Mouse (Mus musculus) kidney, postnatal 0 days (tissue): ENCODE measurements around the gene Prdx1. TPM values are rescaled to one million over a fixed set of nuclear protein-coding genes. Genes with fewer than 3 reads are reported as not detected.

Source experiments
- ATAC-seq: fragments of 200-750 bp; cut with Nextera tagmentation; replicated peaks from 2 replicates; pipeline ENCODE4 v1.8.0; 2017; ENCODE audit warnings: low read depth, moderate number of reproducible peaks, moderate TSS enrichment, moderate library complexity; ENCODE audit not compliant: low FRiP score
- DNase-seq: peaks from one replicate; pipeline ENCODE4 v3.0.0-alpha.2; 2016; ENCODE audit warnings: low spot score
- H3K27ac ChIP-seq: fragments of 300-500 bp; sonication (generic); 2 replicates; pipeline ENCODE4 v1.5.1; 2014; ENCODE audit warnings: mild to moderate bottlenecking
- H3K27me3 ChIP-seq: fragments of 300-500 bp; sonication (generic); 2 replicates; pipeline ENCODE4 v1.6.1; 2014; ENCODE audit warnings: low read length, mixed read lengths; ENCODE audit not compliant: insufficient read depth
- H3K36me3 ChIP-seq: fragments of 300-500 bp; sonication (generic); 2 replicates; pipeline ENCODE4 v1.6.1; 2014; ENCODE audit warnings: low read length, mixed read lengths; ENCODE audit not compliant: insufficient read depth
- H3K4me1 ChIP-seq: fragments of 300-500 bp; sonication (generic); replicated peaks from 2 replicates; pipeline ENCODE4 v1.6.1; 2014; ENCODE audit warnings: antibody characterized with exemption, low read length, mixed read lengths; ENCODE audit not compliant: insufficient read depth
- H3K4me2 ChIP-seq: fragments of 300-500 bp; sonication (generic); 2 replicates; pipeline ENCODE4 v1.6.1; 2014; ENCODE audit warnings: mild to moderate bottlenecking, low read length, moderate library complexity, mixed read lengths
- H3K4me3 ChIP-seq: fragments of 300-500 bp; sonication (generic); replicated peaks from 2 replicates; pipeline ENCODE4 v1.5.1; 2014; ENCODE audit warnings: low read depth, low read length
- H3K9ac ChIP-seq: fragments of 300-500 bp; sonication (generic); 2 replicates; pipeline ENCODE4 v1.6.1; 2014; ENCODE audit warnings: low read depth, low read length
- H3K9me3 ChIP-seq: fragments of 300-500 bp; sonication (generic); replicated peaks from 2 replicates; pipeline ENCODE4 v1.6.1; 2016; ENCODE audit warnings: low read length, inconsistent platforms, mixed read lengths
- CTCF ChIP-seq: IDR thresholded peaks from 2 replicates; pipeline ENCODE4 v1.5.1; 2016; ENCODE audit warnings: antibody characterized with exemption, low read depth, mild to moderate bottlenecking, moderate library complexity
- WGBS: fragments of 180-500 bp; shearing (Covaris S2); extraction: QIAGEN DNeasy Blood & Tissue Kit; methylation state at CpG from one replicate; pipeline ENCODE4 v1.1.7; 2014; 5-methylcytosine and 5-hydroxymethylcytosine counted together
- polyA plus RNA-seq: library from polyadenylated mRNA; unstranded; fragments of >200 nt; fragmentation: Nextera tagmentation; extraction: Ambion mirVana; gene quantifications from 2 replicates; pipeline ENCODE4 v1.2.1, GENCODE M21; 2015

Gene Prdx1
- polyA plus RNA-seq, 1 experiment from 2014 or later: 2,104 TPM

- 24% methylated on average over 5 of the region's 5 CpGs for WGBS
- H3K4me1 ChIP-seq: peaks cover 4% of the 10 kb centered on the region; the same call in 1 of the 2 replicates
- peak overlapping the region; percentile 78 for H3K4me3 ChIP-seq
- peak overlapping the region; percentile 70 for H3K4me2 ChIP-seq
- peak overlapping the region; percentile 87 for H3K9ac ChIP-seq
- peak overlapping the region; percentile 95 for H3K27ac ChIP-seq
- H3K9me3 ChIP-seq: no peaks in the 10 kb centered on the region
- ATAC-seq (no peak), DNase-seq (no peak)
- no peaks in the 10 kb centered on the region for H3K27me3 ChIP-seq
- TF ChIP-seq CTCF: no peak
- peaks cover 8% of the 10 kb centered on the region for H3K36me3 ChIP-seq
Measured at GRCm38 (mm10) chr4:116650365-116650764, 35.0 kb upstream of the Prdx1 start.

DNA sequence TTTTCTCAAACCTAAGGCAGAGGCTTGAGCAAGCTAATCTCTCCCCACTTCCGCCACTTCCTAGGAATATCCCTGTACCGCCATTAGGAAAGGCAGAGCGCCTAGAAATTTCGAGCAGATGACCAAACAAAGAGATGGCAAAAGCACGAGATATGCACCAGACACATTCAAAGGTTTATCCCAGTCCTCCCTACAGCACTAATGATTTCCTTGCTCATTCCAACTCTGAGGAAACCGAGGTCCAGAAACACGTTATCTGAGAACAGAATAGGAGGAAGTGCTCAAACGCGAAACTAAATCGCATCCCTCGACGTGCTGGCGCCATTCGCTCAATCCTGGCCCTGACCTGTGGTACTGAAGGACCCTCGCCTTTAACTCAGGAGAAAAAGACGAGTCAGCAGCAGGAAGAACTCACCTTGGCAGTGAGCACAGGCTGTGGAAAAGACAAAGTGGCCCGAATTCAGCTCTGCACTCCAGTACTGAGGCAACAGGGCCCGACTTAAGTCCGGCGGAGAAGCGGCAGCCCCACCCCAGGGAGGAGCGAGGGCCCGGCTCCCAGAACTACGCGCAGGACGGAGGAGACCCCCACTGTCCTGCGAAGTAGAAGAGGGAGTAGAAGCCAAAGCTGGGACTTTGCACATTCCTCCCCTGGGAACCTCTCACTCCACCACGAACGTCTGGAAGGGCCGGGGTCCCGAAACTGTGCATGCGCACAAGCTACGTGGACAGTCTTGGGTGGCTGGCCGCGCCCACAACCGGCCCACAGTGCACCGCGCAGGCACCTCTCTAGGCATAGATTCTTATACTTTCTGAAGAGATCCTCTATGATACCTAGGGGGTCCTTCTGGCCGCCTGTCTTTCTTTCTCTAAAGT, 34.2 kb upstream of the Prdx1 start, which contains the start of gene Akr1a1:
Akr1a1 (minus strand) TSS at position 757 of the 873 bp plus-strand sequence.
- under 1% methylated on average over 39 of the region's 39 CpGs for WGBS
- H3K27ac ChIP-seq: peak within 1 kb of the TSS; percentile 95
- H3K36me3 ChIP-seq: peaks cover 8% of the 10 kb centered on the region
- peak; percentile 97 for ATAC-seq
- peak within 1 kb of the TSS; percentile 70 for H3K4me2 ChIP-seq
- H3K9ac ChIP-seq: peak within 1 kb of the TSS; percentile 87
- H3K9me3 ChIP-seq: no peaks in the 10 kb centered on the region
- peaks cover 4% of the 10 kb centered on the region; the same call in 1 of the 2 replicates for H3K4me1 ChIP-seq
- peak; percentile 98 for DNase-seq
- no peak for TF ChIP-seq CTCF
- no peaks in the 10 kb centered on the region for H3K27me3 ChIP-seq
- peak within 1 kb of the TSS; percentile 78 for H3K4me3 ChIP-seq

DNA sequence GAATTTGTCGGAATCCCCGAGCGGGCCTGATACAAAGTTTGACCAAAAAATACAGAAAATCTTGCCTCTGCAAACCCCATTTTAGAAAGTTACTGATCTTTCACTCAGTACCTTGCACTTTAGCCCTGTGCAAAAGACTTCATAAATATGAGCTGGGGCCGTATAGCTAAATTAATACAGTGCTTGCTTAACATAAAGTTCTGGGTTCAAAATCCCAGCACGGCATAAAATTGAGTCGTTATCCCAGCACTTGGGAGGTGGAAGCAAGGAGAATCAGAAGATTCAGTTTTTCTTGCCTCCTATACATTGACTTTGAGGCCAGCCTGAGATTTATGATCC, 33.6 kb upstream of the Prdx1 start:
- ATAC-seq (no peak), DNase-seq (no peak)
- peaks cover 4% of the 10 kb centered on the region for H3K36me3 ChIP-seq
- H3K4me2 ChIP-seq: peak overlapping the region; percentile 70
- H3K4me3 ChIP-seq: peak overlapping the region; percentile 78
- peak overlapping the region; percentile 87 for H3K9ac ChIP-seq
- no peaks in the 10 kb centered on the region for H3K27me3 ChIP-seq
- no peaks in the 10 kb centered on the region for H3K9me3 ChIP-seq
- H3K27ac ChIP-seq: peak overlapping the region; percentile 95; the same call in 1 of the 2 replicates
- H3K4me1 ChIP-seq: peaks cover 4% of the 10 kb centered on the region; the same call in 1 of the 2 replicates
- no peak for TF ChIP-seq CTCF
- WGBS: 10% methylated on average over 6 of the region's 6 CpGs

GRCm38 (mm10) chr4:116653228-116653627, 32.1 kb upstream of the Prdx1 start:
- ATAC-seq (no peak), DNase-seq (no peak)
- peaks cover 4% of the 10 kb centered on the region; the same call in 1 of the 2 replicates for H3K4me1 ChIP-seq
- no peaks in the 10 kb centered on the region for H3K9me3 ChIP-seq
- no peak overlapping the region for H3K4me3 ChIP-seq
- no peaks in the 10 kb centered on the region for H3K27me3 ChIP-seq
- H3K27ac ChIP-seq: no peak overlapping the region
- WGBS: 85% methylated on average over 6 of the region's 6 CpGs
- no peak for TF ChIP-seq CTCF
- peaks cover 4% of the 10 kb centered on the region; the same call in 1 of the 2 replicates for H3K36me3 ChIP-seq
- H3K4me2 ChIP-seq: no peak overlapping the region
- H3K9ac ChIP-seq: no peak overlapping the region

DNA sequence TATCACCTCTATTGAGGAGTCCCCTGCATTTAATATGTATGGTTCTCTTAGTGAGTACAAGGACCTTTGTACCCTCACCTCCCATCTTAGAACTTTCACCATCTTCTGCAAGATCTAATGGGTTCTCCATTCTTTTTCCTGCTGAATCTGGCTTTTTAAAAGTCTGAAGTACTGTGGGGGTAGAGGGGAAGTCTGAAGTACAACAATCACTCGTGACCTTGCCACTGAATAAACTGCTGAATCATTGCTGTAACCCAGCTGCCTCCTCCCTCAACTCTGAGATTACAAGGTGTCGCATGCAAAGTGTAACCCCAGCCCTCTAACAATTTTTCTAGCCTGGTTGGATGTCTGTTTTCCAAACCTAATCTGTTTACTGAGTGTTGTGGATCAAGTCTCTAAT, 30.2 kb upstream of the Prdx1 start:
- no peak for TF ChIP-seq CTCF
- Histone ChIP-seq H3K36me3 (no peaks in the 10 kb centered on the region), H3K4me3 (no peak overlapping the region), H3K9ac (no peak overlapping the region), H3K27me3 (no peaks in the 10 kb centered on the region), H3K27ac (peak overlapping the region; percentile 70), H3K4me2 (no peak overlapping the region), H3K9me3 (no peaks in the 10 kb centered on the region), H3K4me1 (peaks cover 2% of the 10 kb centered on the region; the same call in 1 of the 2 replicates)
- ATAC-seq (peak; percentile 21; the same call in 1 of the 2 replicates), DNase-seq (peak; percentile 40)
- WGBS: 38% methylated on average over 2 of the region's 2 CpGs

GRCm38 (mm10) chr4:116655658-116656057, 29.7 kb upstream of the Prdx1 start:
- Histone ChIP-seq H3K27ac (peak overlapping the region; percentile 70), H3K9me3 (no peaks in the 10 kb centered on the region), H3K27me3 (no peaks in the 10 kb centered on the region), H3K4me3 (no peak overlapping the region), H3K9ac (no peak overlapping the region), H3K4me2 (no peak overlapping the region), H3K36me3 (no peaks in the 10 kb centered on the region), H3K4me1 (no peaks in the 10 kb centered on the region)
- DNase-seq: no peak
- TF ChIP-seq CTCF: no peak
- WGBS: 76% methylated on average over 3 of the region's 3 CpGs
- ATAC-seq: no peak
